Mouse (Mus musculus): ENCODE data around the gene Cfap300. TPM values are rescaled to one million over a fixed set of nuclear protein-coding genes. Genes with fewer than 3 reads are reported as not detected.

Cfap300 gene
- polyA plus RNA-seq (2015; fragmentation: Nextera tagmentation; extraction: Ambion mirVana): 5.8 and 6.7 TPM in 2 replicates

DNA sequence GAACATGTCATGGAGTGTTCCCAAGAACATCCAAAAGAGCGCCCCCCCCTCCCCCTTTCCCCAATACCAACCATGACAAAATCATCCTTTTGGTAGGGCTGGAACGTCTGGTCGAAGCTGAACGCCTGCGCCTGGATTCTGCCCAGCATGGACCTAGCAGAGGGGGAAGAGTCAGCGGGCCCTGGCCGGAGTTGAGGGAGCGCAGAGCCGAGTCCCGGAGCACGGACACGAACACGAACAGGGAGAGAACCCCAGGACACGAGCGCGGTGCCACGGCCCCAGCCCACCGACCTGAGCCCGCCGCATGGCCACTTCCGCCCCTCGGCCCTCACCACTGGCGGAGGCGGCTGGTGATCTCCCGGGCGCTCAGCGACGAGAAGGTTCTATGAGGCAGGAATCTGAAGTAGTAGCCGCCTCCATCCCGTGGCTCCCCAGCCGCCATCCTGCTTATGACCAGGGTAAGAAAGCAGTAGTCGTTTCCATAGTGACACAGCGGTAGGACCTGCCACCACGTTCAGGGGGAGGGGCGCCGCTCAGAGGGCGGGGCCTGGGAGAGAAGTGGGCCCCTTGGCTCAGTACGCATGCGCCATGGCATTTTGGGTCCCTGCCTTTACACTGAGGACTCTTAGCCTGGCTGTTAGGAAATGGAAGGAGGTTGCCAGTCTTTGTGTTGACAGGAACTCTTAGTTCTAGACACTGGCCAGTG, at the start of gene Cfap300:
TSS of gene Cfap300 (minus strand) at position 486 of the 706 bp plus-strand sequence.
- peak; percentile 94 for ATAC-seq (ENCODE audit: extremely low read depth, insufficient number of reproducible peaks, low FRiP score, low TSS enrichment)
- Histone ChIP-seq H3K4me1 (peaks cover 11% of the 10 kb centered on the region), H3K27ac (replicated peaks) (peak within 1 kb of the TSS; percentile 75), H3K9ac (peak within 1 kb of the TSS; percentile 86), H3K27me3 (replicated peaks) (no peaks in the 10 kb centered on the region), H3K4me2 (peak within 1 kb of the TSS; percentile 73), H3K9me3 (no peaks in the 10 kb centered on the region), H3K4me3 (peak within 1 kb of the TSS; percentile 73), H3K36me3 (no peaks in the 10 kb centered on the region)
- WGBS: under 1% methylated on average over 39 of the region's 39 CpGs

- no peak overlapping the region for H3K4me2 ChIP-seq
- H3K9me3 ChIP-seq: no peaks in the 10 kb centered on the region
- no peaks in the 10 kb centered on the region for H3K27me3 ChIP-seq (replicated peaks)
- no peak overlapping the region for H3K27ac ChIP-seq (replicated peaks)
- no peak for ATAC-seq (ENCODE audit: extremely low read depth, insufficient number of reproducible peaks, low FRiP score, low TSS enrichment)
- H3K36me3 ChIP-seq: 0 out of 2 replicates have a peak, but pooled peaks cover 3% of the 10 kb centered on the region
- H3K9ac ChIP-seq: no peak overlapping the region
- H3K4me3 ChIP-seq: no peak overlapping the region
- WGBS: 84% methylated on average over 5 of the region's 5 CpGs
- H3K4me1 ChIP-seq: no peaks in the 10 kb centered on the region
Measured at GRCm38 (mm10) chr9:8078882-8079281, 36.3 kb upstream of the Cfap300 start.

DNA sequence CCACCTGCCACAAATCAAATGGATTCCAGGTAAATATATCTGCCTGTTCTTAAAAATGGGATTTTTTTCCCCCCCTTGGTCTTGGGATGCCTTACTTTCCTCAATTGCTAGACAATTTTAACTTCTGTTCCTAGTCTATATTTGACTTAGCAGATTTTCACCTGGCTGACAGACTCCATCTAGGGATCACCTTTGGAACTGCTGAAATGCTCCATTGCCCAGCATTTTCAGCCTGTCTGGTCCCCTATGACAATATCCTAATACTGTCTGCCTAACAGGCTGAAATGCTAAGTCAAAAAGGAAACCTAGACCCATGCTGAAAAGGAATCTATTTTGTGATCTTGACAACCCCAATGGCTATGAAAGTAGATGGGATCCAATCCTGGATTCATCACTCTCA, 31.7 kb upstream of the Cfap300 start:
- Histone ChIP-seq H3K36me3 (0 out of 2 replicates have a peak, but pooled peaks cover 3% of the 10 kb centered on the region), H3K9ac (no peak overlapping the region), H3K27ac (replicated peaks) (no peak overlapping the region), H3K4me3 (no peak overlapping the region), H3K4me1 (no peaks in the 10 kb centered on the region), H3K27me3 (replicated peaks) (no peaks in the 10 kb centered on the region), H3K4me2 (no peak overlapping the region), H3K9me3 (no peaks in the 10 kb centered on the region)
- ATAC-seq (ENCODE audit: extremely low read depth, insufficient number of reproducible peaks, low FRiP score, low TSS enrichment): no peak

GRCm38 (mm10) chr9:8073203-8073755, 30.7 kb upstream of the Cfap300 start:
- Histone ChIP-seq H3K9me3 (no peaks in the 10 kb centered on the region), H3K27me3 (replicated peaks) (no peaks in the 10 kb centered on the region), H3K4me2 (no peak overlapping the region), H3K4me1 (no peaks in the 10 kb centered on the region), H3K4me3 (no peak overlapping the region), H3K36me3 (0 out of 2 replicates have a peak, but pooled peaks cover 3% of the 10 kb centered on the region), H3K9ac (no peak overlapping the region), H3K27ac (replicated peaks) (no peak overlapping the region)
- WGBS: 82% methylated on average over 3 of the region's 3 CpGs
- ATAC-seq (ENCODE audit: extremely low read depth, insufficient number of reproducible peaks, low FRiP score, low TSS enrichment): no peak

- H3K27ac ChIP-seq (replicated peaks): no peak overlapping the region
- no peaks in the 10 kb centered on the region for H3K27me3 ChIP-seq (replicated peaks)
- no peak overlapping the region for H3K4me2 ChIP-seq
- H3K9ac ChIP-seq: no peak overlapping the region
- H3K36me3 ChIP-seq: no peaks in the 10 kb centered on the region
- no peak for ATAC-seq (ENCODE audit: extremely low read depth, insufficient number of reproducible peaks, low FRiP score, low TSS enrichment)
- H3K9me3 ChIP-seq: no peaks in the 10 kb centered on the region
- WGBS: 63% methylated on average over 3 of the region's 3 CpGs
- H3K4me3 ChIP-seq: no peak overlapping the region
- peaks cover 8% of the 10 kb centered on the region; the same call in 1 of the 2 replicates for H3K4me1 ChIP-seq
Measured at GRCm38 (mm10) chr9:8059636-8060035, 17.0 kb upstream of the Cfap300 start.

- peaks cover 8% of the 10 kb centered on the region; the same call in 1 of the 2 replicates for H3K4me1 ChIP-seq
- H3K27ac ChIP-seq (replicated peaks): no peak overlapping the region
- no peak for ATAC-seq (ENCODE audit: extremely low read depth, insufficient number of reproducible peaks, low FRiP score, low TSS enrichment)
- no peaks in the 10 kb centered on the region for H3K27me3 ChIP-seq (replicated peaks)
- no peak overlapping the region for H3K9ac ChIP-seq
- no peaks in the 10 kb centered on the region for H3K36me3 ChIP-seq
- no peak overlapping the region for H3K4me3 ChIP-seq
- no peaks in the 10 kb centered on the region for H3K9me3 ChIP-seq
- 13% methylated on average over 1 of the region's 1 CpGs for WGBS
- no peak overlapping the region for H3K4me2 ChIP-seq
Measured at GRCm38 (mm10) chr9:8054831-8055230, 12.2 kb upstream of the Cfap300 start.

DNA sequence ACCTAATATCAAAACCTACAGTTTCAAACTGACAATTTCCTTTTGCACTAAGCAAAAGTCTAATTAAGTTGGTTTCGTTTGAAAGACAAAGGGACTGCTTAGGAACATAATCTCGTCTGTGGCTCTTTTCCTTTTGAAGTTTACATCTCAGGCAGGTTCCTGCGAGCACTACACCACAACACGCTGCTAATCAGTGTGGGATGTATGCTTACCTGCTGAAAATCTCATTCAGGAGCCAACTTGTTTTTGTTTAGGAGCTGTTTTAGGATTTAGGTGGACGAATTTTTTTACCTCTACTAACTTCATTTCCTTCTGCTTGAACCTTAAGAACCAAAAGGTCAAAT, 393 bp upstream of the Cfap300 start:
- Histone ChIP-seq H3K27ac (replicated peaks) (peak overlapping the region; percentile 75), H3K36me3 (no peaks in the 10 kb centered on the region), H3K27me3 (replicated peaks) (no peaks in the 10 kb centered on the region), H3K4me3 (peak overlapping the region; percentile 73), H3K9ac (peak overlapping the region; percentile 64; the same call in 1 of the 2 replicates), H3K4me1 (peaks cover 11% of the 10 kb centered on the region), H3K4me2 (peak overlapping the region; percentile 73), H3K9me3 (no peaks in the 10 kb centered on the region)
- WGBS: 16% methylated on average over 5 of the region's 5 CpGs
- no peak for ATAC-seq (ENCODE audit: extremely low read depth, insufficient number of reproducible peaks, low FRiP score, low TSS enrichment)

DNA sequence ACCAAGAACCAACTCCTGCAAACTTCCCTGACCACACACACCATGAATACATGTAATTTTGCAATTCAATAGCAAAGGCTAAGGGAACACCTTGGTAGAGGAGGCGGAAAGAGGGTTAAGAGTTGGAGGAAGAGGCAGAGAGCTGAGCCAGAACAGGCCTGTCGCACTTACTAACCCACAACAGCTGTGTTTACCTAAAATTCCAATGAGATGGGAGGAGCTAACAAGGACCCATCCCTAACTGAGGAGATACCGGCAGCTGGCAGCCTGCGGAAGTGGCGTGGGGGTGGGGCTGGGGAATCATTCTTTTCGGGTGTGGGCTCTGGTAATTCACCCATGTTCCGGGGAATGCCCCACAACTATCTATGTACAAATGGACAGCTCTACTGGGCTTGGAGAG, 7.1 kb downstream of the Cfap300 start:
- Histone ChIP-seq H3K4me2 (peak overlapping the region; percentile 40), H3K36me3 (no peaks in the 10 kb centered on the region), H3K9me3 (no peaks in the 10 kb centered on the region), H3K4me3 (no peak overlapping the region), H3K9ac (no peak overlapping the region), H3K4me1 (peaks cover 6% of the 10 kb centered on the region), H3K27ac (replicated peaks) (no peak overlapping the region), H3K27me3 (replicated peaks) (no peaks in the 10 kb centered on the region)
- no peak for ATAC-seq (ENCODE audit: extremely low read depth, insufficient number of reproducible peaks, low FRiP score, low TSS enrichment)
- 20% methylated on average over 7 of the region's 7 CpGs for WGBS

DNA sequence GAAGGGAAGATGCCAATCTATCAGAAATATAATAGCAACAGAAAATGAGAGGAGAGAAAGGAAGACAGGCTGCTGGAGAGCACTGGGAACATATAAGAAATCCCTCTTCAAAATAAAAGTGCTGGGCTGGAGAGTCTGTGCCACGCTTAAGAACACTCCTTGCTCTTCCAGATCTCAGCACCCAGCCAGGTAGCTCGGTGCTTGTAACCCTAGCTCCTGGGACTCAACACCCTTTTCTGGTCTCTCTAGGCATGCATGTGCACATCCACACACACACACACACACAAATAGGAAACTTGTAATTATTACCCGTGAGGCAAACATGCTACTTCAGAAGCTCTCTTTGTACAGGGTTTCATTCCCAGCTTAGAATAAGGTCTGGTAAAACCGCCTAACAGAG, 7.5 kb downstream of the Cfap300 start:
- H3K9ac ChIP-seq: no peak overlapping the region
- H3K9me3 ChIP-seq: no peaks in the 10 kb centered on the region
- peaks cover 6% of the 10 kb centered on the region for H3K4me1 ChIP-seq
- H3K36me3 ChIP-seq: no peaks in the 10 kb centered on the region
- no peak overlapping the region for H3K4me2 ChIP-seq
- no peak for ATAC-seq (ENCODE audit: extremely low read depth, insufficient number of reproducible peaks, low FRiP score, low TSS enrichment)
- 49% methylated on average over 4 of the region's 4 CpGs for WGBS
- H3K4me3 ChIP-seq: no peak overlapping the region
- H3K27me3 ChIP-seq (replicated peaks): no peaks in the 10 kb centered on the region
- no peak overlapping the region for H3K27ac ChIP-seq (replicated peaks)

GRCm38 (mm10) chr9:8034143-8034542, 8.5 kb downstream of the Cfap300 start:
- 34% methylated on average over 1 of the region's 1 CpGs for WGBS

DNA sequence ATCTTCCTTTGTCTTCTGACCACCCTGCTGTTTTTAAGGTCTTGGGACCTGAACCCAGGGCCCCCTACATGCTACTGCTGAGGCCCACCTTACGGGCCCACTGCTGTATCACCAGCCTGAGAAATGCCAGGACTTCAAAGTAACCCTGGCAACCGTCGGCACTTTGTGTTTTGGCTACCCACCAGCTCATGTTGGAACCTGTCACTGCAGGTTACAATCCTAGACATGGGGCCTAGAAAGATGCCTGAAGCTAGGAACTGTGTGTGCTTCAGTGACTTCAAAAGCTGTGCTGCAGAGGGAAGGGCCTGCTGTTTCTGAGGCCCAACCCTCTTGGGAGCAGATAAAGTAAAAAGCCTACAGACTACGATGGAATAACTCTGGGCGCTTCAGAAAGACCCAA, 9.8 kb downstream of the Cfap300 start:
- no peak overlapping the region for H3K9ac ChIP-seq
- no peaks in the 10 kb centered on the region for H3K9me3 ChIP-seq
- H3K4me3 ChIP-seq: no peak overlapping the region
- 71% methylated on average over 5 of the region's 5 CpGs for WGBS
- no peak overlapping the region for H3K4me2 ChIP-seq
- no peak for ATAC-seq (ENCODE audit: extremely low read depth, insufficient number of reproducible peaks, low FRiP score, low TSS enrichment)
- H3K36me3 ChIP-seq: no peaks in the 10 kb centered on the region
- H3K27ac ChIP-seq (replicated peaks): no peak overlapping the region
- H3K27me3 ChIP-seq (replicated peaks): no peaks in the 10 kb centered on the region
- peaks cover 6% of the 10 kb centered on the region for H3K4me1 ChIP-seq

More at GRCm38 (mm10) chr9:8034143-8034542, 8.5 kb downstream of the Cfap300 start:
- Histone ChIP-seq H3K4me1 (peaks cover 6% of the 10 kb centered on the region), H3K27ac (replicated peaks) (no peak overlapping the region), H3K36me3 (no peaks in the 10 kb centered on the region), H3K9ac (no peak overlapping the region), H3K9me3 (no peaks in the 10 kb centered on the region), H3K4me3 (no peak overlapping the region), H3K27me3 (replicated peaks) (no peaks in the 10 kb centered on the region), H3K4me2 (no peak overlapping the region)
- no peak for ATAC-seq (ENCODE audit: extremely low read depth, insufficient number of reproducible peaks, low FRiP score, low TSS enrichment)

DNA sequence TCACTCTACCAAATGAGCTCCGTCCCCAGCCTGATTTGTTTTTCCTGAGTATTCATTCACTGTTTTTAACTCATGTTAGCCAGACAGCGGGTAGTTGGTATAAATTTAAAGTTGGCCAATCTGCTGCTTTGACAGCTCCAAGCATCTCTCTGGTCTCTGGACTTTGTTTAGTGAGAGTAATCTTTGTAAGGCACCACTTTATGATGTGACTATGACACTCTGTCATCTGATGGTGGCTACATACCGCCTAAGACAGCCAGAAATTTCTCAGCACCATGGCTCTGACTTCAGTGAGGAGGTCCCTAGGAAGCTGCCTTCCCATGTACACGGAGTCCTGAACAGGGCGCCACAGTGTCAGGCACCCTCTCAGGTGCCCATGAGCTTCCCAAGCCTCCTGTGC, 24.0 kb downstream of the Cfap300 start:
- no peak for ATAC-seq (ENCODE audit: extremely low read depth, insufficient number of reproducible peaks, low FRiP score, low TSS enrichment)
- Histone ChIP-seq H3K4me3 (no peak overlapping the region), H3K9me3 (no peaks in the 10 kb centered on the region), H3K27ac (replicated peaks) (no peak overlapping the region), H3K27me3 (replicated peaks) (no peaks in the 10 kb centered on the region), H3K4me1 (no peaks in the 10 kb centered on the region), H3K4me2 (no peak overlapping the region), H3K36me3 (no peaks in the 10 kb centered on the region), H3K9ac (no peak overlapping the region)
- WGBS: 61% methylated on average over 5 of the region's 5 CpGs
